Mouse (Mus musculus) Patski (cell line): ENCODE measurements at regions not wholly inside any gene's neighbourhood (a gene's known extent, or its start where the extent isn't known, plus 50 kb on each side); places are given as distances from the start of the nearest gene placed in this dataset.
A peak's percentile ranks its signal among the peaks of the same experiment; 100 is the strongest.

ENCODE experiments used
- ATAC-seq: fragments of 100-300 bp; one replicate; pipeline ENCODE4 v1.8.0; 2021
- CTCF ChIA-PET: fragments of 350-600 bp; sonication (Branson Sonifier 250); formaldehyde crosslinking; loops from one replicate; lab custom pipeline; 2022; ENCODE audit warnings: inconsistent platforms; lab: Charles Lee
- POLR2A ChIA-PET: fragments of 350-600 bp; sonication (Branson Sonifier 250); formaldehyde crosslinking; loops from one replicate; lab custom pipeline; 2022; ENCODE audit warnings: antibody characterized with exemption, inconsistent platforms; lab: Charles Lee
- DNase-seq: peaks from one replicate; pipeline ENCODE4 v3.0.0-alpha.2; 2011; ENCODE audit warnings: low read depth, low spot score
- H3K27me3 ChIP-seq: fragments of 371-371 bp; one replicate; pipeline ENCODE4 v1.5.1; 2021
- CTCF ChIP-seq: fragments of 100-300 bp; IDR thresholded peaks from one replicate; pipeline ENCODE4 v1.5.1; 2021
- in situ Hi-C: fragments of 300-500 bp; cut with MboI; formaldehyde crosslinking; loops from 3 replicates; pipeline ENCODE4 v1.11.1; 2018; ENCODE audit warnings: low pct_unique_long_range_greater_than_20kb, mixed read lengths

- no peak for TF ChIP-seq CTCF
- DNase-seq, result no peak
- POLR2A ChIA-PET, result no interaction called here
- in situ Hi-C loops, result no loop called here
- CTCF ChIA-PET, result interaction anchor here (0.5 to 1.9 kb wide), 2 partner anchors 10 to 147 kb away, joined by 6 to 7 read pairs; no protein-coding TSS in a partner anchor
- no peaks in the 10 kb centered on the region for H3K27me3 ChIP-seq
- ATAC-seq, result no peak
These were observed 302.8 kb downstream of the Gm11361 start for GRCm38 (mm10) chr13:28560081-28560480.

GRCm38 (mm10) chr13:28557032-28557570 lies 299.8 kb downstream of the Gm11361 start:
- in situ Hi-C loops, result no loop called here
- CTCF ChIA-PET, result no interaction called here
- ATAC-seq, result no peak
- H3K27me3 ChIP-seq, result no peaks in the 10 kb centered on the region
- POLR2A ChIA-PET, result no interaction called here
- no peak for TF ChIP-seq CTCF
- no peak for DNase-seq

- no peak for DNase-seq
- POLR2A ChIA-PET, result no interaction called here
- H3K27me3 ChIP-seq, result no peaks in the 10 kb centered on the region
- in situ Hi-C loops, result no loop called here
- no peak for TF ChIP-seq CTCF
- CTCF ChIA-PET, result no interaction called here
- no peak for ATAC-seq
These were observed 299.1 kb downstream of the Gm11361 start for GRCm38 (mm10) chr13:28556385-28556938.

GRCm38 (mm10) chr13:28554143-28554830 lies 297.0 kb downstream of the Gm11361 start:
- in situ Hi-C loops, result no loop called here
- DNase-seq (no peak), ATAC-seq (no peak)
- ChIA-PET CTCF (no interaction called here), POLR2A (interaction anchor here (0.6 kb wide), 1 partner anchor 171 kb away, joined by 3 read pairs; no protein-coding TSS in a partner anchor)
- H3K27me3 ChIP-seq, result no peaks in the 10 kb centered on the region
- TF ChIP-seq CTCF, result no peak

- CTCF ChIA-PET, result no interaction called here
- POLR2A ChIA-PET, result interaction anchor here (0.6 kb wide), 1 partner anchor 170 kb away, joined by 3 read pairs; no protein-coding TSS in a partner anchor
- no peak for ATAC-seq
- no peak for DNase-seq
- TF ChIP-seq CTCF, result no peak
- H3K27me3 ChIP-seq, result no peaks in the 10 kb centered on the region
- in situ Hi-C loops, result no loop called here
These were observed 295.8 kb downstream of the Gm11361 start for GRCm38 (mm10) chr13:28552974-28553750.

GRCm38 (mm10) chr13:28551555-28551954 lies 294.2 kb downstream of the Gm11361 start:
- no peak for DNase-seq
- ChIA-PET CTCF (no interaction called here), POLR2A (no interaction called here)
- in situ Hi-C loops, result no loop called here
- TF ChIP-seq CTCF, result no peak
- no peaks in the 10 kb centered on the region for H3K27me3 ChIP-seq
- no peak for ATAC-seq

- no peak for DNase-seq
- POLR2A ChIA-PET, result interaction anchor here (0.6 to 1.3 kb wide), 2 partner anchors 328 to 407 kb away, joined by 3 to 4 read pairs; partner anchors contain the start of gene Sox4
- CTCF ChIA-PET, result no interaction called here
- H3K27me3 ChIP-seq, result no peaks in the 10 kb centered on the region
- ATAC-seq, result no peak
- TF ChIP-seq CTCF, result no peak
- in situ Hi-C loops, result loop anchor here (5.0 to 10.0 kb wide), 3 partner anchors 147 to 1289 kb away; no protein-coding TSS in a partner anchor
These were observed 288.5 kb downstream of the Gm11361 start for GRCm38 (mm10) chr13:28545797-28546196.

GRCm38 (mm10) chr13:28545337-28545736 lies 288.0 kb downstream of the Gm11361 start:
- no peaks in the 10 kb centered on the region for H3K27me3 ChIP-seq
- ChIA-PET POLR2A (interaction anchor here (0.5 to 1.4 kb wide), 4 partner anchors 193 to 408 kb away, joined by 3 to 8 read pairs (median 4); partner anchors contain the start of gene Sox4), CTCF (no interaction called here)
- no peak for TF ChIP-seq CTCF
- peak; percentile 47 for ATAC-seq
- in situ Hi-C loops, result loop anchor here (5.0 to 10.0 kb wide), 3 partner anchors 147 to 1289 kb away; no protein-coding TSS in a partner anchor
- DNase-seq, result no peak

GRCm38 (mm10) chr13:28544819-28545180 lies 287.5 kb downstream of the Gm11361 start:
- ATAC-seq (no peak), DNase-seq (no peak)
- CTCF ChIA-PET, result no interaction called here
- no peaks in the 10 kb centered on the region for H3K27me3 ChIP-seq
- POLR2A ChIA-PET, result interaction anchor here (0.5 to 1.4 kb wide), 2 partner anchors 193 to 407 kb away, joined by 4 to 8 read pairs; no protein-coding TSS in a partner anchor
- TF ChIP-seq CTCF, result no peak
- in situ Hi-C loops, result loop anchor here (5.0 to 10.0 kb wide), 4 partner anchors 148 to 1290 kb away; no protein-coding TSS in a partner anchor
